Mouse (Mus musculus) heart, adult 2 months (tissue): ENCODE measurements around the gene Pacrg. TPM values are rescaled to one million over a fixed set of nuclear protein-coding genes. Genes with fewer than 3 reads are reported as not detected.

Experiments
- DNase-seq, 2 experiments: peaks; one replicate each; pipeline ENCODE4 v3.0.0; 2021
- H3K27ac ChIP-seq: fragments of 200-600 bp; 2 replicates; pipeline ENCODE4 v1.8.1; 2022
- H3K27me3 ChIP-seq: fragments of 200-500 bp; 2 replicates; pipeline ENCODE4 v1.6.1; 2012; ENCODE audit warnings: mild to moderate bottlenecking, low read length, inconsistent platforms, mixed read lengths; ENCODE audit not compliant: control insufficient read depth, insufficient read depth
- H3K36me3 ChIP-seq: fragments of 200-500 bp; 2 replicates; pipeline ENCODE4 v1.6.1; 2012; ENCODE audit warnings: low read length, inconsistent platforms; ENCODE audit not compliant: control insufficient read depth, insufficient read depth
- H3K4me1 ChIP-seq: fragments of 200-500 bp; 2 replicates; pipeline ENCODE4 v1.6.1; 2011; ENCODE audit warnings: low read length; ENCODE audit not compliant: control insufficient read depth, insufficient read depth
- H3K4me3 ChIP-seq: fragments of 200-600 bp; 2 replicates; pipeline ENCODE4 v1.8.1; 2022
- H3K79me2 ChIP-seq: fragments of 200-500 bp; replicated peaks from 2 replicates; pipeline ENCODE4 v1.6.1; 2012; ENCODE audit warnings: mild to moderate bottlenecking, inconsistent platforms, low read length, moderate library complexity, mixed read lengths; ENCODE audit not compliant: control insufficient read depth, insufficient read depth
- H3K9ac ChIP-seq: fragments of 200-500 bp; 2 replicates; pipeline ENCODE4 v1.6.1; 2012; ENCODE audit warnings: low read depth, mild to moderate bottlenecking, control low read depth, inconsistent platforms, low read length, mixed read lengths
- CTCF ChIP-seq: fragments of 200-600 bp; IDR thresholded peaks from 2 replicates; pipeline ENCODE4 v1.8.1; 2022; ENCODE audit warnings: antibody characterized with exemption, mild to moderate bottlenecking, moderate library complexity
- EP300 ChIP-seq: fragments of 200-500 bp; IDR thresholded peaks from 2 replicates; pipeline ENCODE4 v1.6.1; 2011; ENCODE audit warnings: low read depth, low read length, control low read depth; ENCODE audit not compliant: insufficient read depth
- POLR2A ChIP-seq: fragments of 200-500 bp; IDR thresholded peaks from 2 replicates; pipeline ENCODE4 v1.6.1; 2011; ENCODE audit warnings: mild to moderate bottlenecking, low read depth, low read length, control low read depth; ENCODE audit not compliant: insufficient read depth
- WGBS: fragments of 180-500 bp; shearing (Covaris S2); methylation state at CpG from one replicate; pipeline ENCODE4 v1.1.7; 2018; 5-methylcytosine and 5-hydroxymethylcytosine counted together
- intact Hi-C: fragments of 180-260 bp; cut with DNase I; formaldehyde crosslinking; loops from one replicate; pipeline ENCODE4 v1.15.1; 2025
- polyA plus RNA-seq: library from polyadenylated mRNA; depleted of rRNA; stranded (reverse); fragments of >200 nt; gene quantifications from 2 replicates; pipeline ENCODE4 v1.2.3, GENCODE M21; 2012
- total RNA-seq, 2 experiments: library from RNA; stranded (reverse); gene quantifications; 2 replicates each; pipeline ENCODE4 v1.2.3; 2021

Pacrg gene
- total and polyA plus RNA-seq, 3 experiments: 0.45 to 1.0 (median 0.89) TPM

GRCm38 (mm10) chr17:10698041-10698440, 142.1 kb downstream of the Pacrg start:
- no peak overlapping the region for H3K27ac ChIP-seq
- DNase-seq: peak in 1 of 2 experiments; percentile 29
- 39% methylated on average over 8 of the region's 8 CpGs for WGBS

GRCm38 (mm10) chr17:10695421-10695820, 144.7 kb downstream of the Pacrg start:
- Histone ChIP-seq H3K36me3 (no peaks in the 10 kb centered on the region), H3K4me1 (no peaks in the 10 kb centered on the region), H3K79me2 (no peaks in the 10 kb centered on the region), H3K4me3 (no peak overlapping the region), H3K9ac (no peak overlapping the region), H3K27me3 (no peaks in the 10 kb centered on the region), H3K27ac (no peak overlapping the region)
- DNase-seq: no peak
- TF ChIP-seq CTCF (no peak), EP300 (no peak), POLR2A (no peak)
- intact Hi-C loops: no loop called here

More at GRCm38 (mm10) chr17:10698041-10698440, 142.1 kb downstream of the Pacrg start:
- intact Hi-C loops: no loop called here
- no peaks in the 10 kb centered on the region for H3K36me3 ChIP-seq
- H3K79me2 ChIP-seq: no peaks in the 10 kb centered on the region
- no peaks in the 10 kb centered on the region for H3K27me3 ChIP-seq
- no peak overlapping the region for H3K9ac ChIP-seq
- H3K4me3 ChIP-seq: no peak overlapping the region
- no peaks in the 10 kb centered on the region for H3K4me1 ChIP-seq
- no peak for TF ChIP-seq CTCF

GRCm38 (mm10) chr17:10677098-10677497, 163.0 kb downstream of the Pacrg start:
- no peak for DNase-seq
- no peaks in the 10 kb centered on the region for H3K27me3 ChIP-seq
- H3K4me3 ChIP-seq: no peak overlapping the region
- intact Hi-C loops: no loop called here
- H3K4me1 ChIP-seq: no peaks in the 10 kb centered on the region
- H3K27ac ChIP-seq: no peak overlapping the region
- H3K36me3 ChIP-seq: no peaks in the 10 kb centered on the region
- H3K79me2 ChIP-seq: no peaks in the 10 kb centered on the region
- H3K9ac ChIP-seq: no peak overlapping the region
- TF ChIP-seq POLR2A (no peak), CTCF (no peak)
- WGBS: 76% methylated on average over 4 of the region's 4 CpGs

GRCm38 (mm10) chr17:10675536-10675935, 164.6 kb downstream of the Pacrg start:
- 79% methylated on average over 5 of the region's 5 CpGs for WGBS
- Histone ChIP-seq H3K36me3 (no peaks in the 10 kb centered on the region), H3K27me3 (no peaks in the 10 kb centered on the region), H3K4me1 (no peaks in the 10 kb centered on the region), H3K27ac (no peak overlapping the region), H3K9ac (no peak overlapping the region), H3K4me3 (no peak overlapping the region), H3K79me2 (no peaks in the 10 kb centered on the region)
- DNase-seq: no peak
- TF ChIP-seq POLR2A (no peak), CTCF (no peak), EP300 (no peak)
- intact Hi-C loops: no loop called here

GRCm38 (mm10) chr17:10675048-10675447, 165.1 kb downstream of the Pacrg start:
- 63% methylated on average over 3 of the region's 3 CpGs for WGBS

GRCm38 (mm10) chr17:10661294-10661693, 178.8 kb downstream of the Pacrg start:
- 54% methylated on average over 4 of the region's 4 CpGs for WGBS
- H3K9ac ChIP-seq: no peak overlapping the region
- H3K4me1 ChIP-seq: no peaks in the 10 kb centered on the region; the same call in 1 of the 2 replicates
- intact Hi-C loops: no loop called here
- H3K27ac ChIP-seq: no peak overlapping the region
- DNase-seq: no peak
- H3K27me3 ChIP-seq: no peaks in the 10 kb centered on the region
- H3K4me3 ChIP-seq: no peak overlapping the region
- TF ChIP-seq CTCF: no peak
- TF ChIP-seq EP300: no peak
- no peak for TF ChIP-seq POLR2A
- H3K79me2 ChIP-seq: no peaks in the 10 kb centered on the region
- H3K36me3 ChIP-seq: no peaks in the 10 kb centered on the region

More at GRCm38 (mm10) chr17:10675048-10675447, 165.1 kb downstream of the Pacrg start:
- intact Hi-C loops: no loop called here
- H3K4me3 ChIP-seq: no peak overlapping the region
- H3K27me3 ChIP-seq: no peaks in the 10 kb centered on the region
- TF ChIP-seq EP300 (no peak), CTCF (peak; percentile 39)
- H3K79me2 ChIP-seq: no peaks in the 10 kb centered on the region
- no peak overlapping the region for H3K27ac ChIP-seq
- H3K4me1 ChIP-seq: no peaks in the 10 kb centered on the region
- no peak for DNase-seq
- no peak overlapping the region for H3K9ac ChIP-seq
- no peaks in the 10 kb centered on the region for H3K36me3 ChIP-seq

- H3K27ac ChIP-seq: no peak overlapping the region
- H3K4me3 ChIP-seq: no peak overlapping the region
- no peak for TF ChIP-seq POLR2A
- no peak for TF ChIP-seq EP300
- TF ChIP-seq CTCF: no peak
- no peak for DNase-seq
- no peaks in the 10 kb centered on the region for H3K36me3 ChIP-seq
- WGBS: 91% methylated on average over 7 of the region's 7 CpGs
- no peaks in the 10 kb centered on the region for H3K79me2 ChIP-seq
- no peak overlapping the region for H3K9ac ChIP-seq
- H3K27me3 ChIP-seq: no peaks in the 10 kb centered on the region
- intact Hi-C loops: no loop called here
- no peaks in the 10 kb centered on the region for H3K4me1 ChIP-seq
Observed at GRCm38 (mm10) chr17:10643604-10644003, 196.5 kb downstream of the Pacrg start.
